Mouse (Mus musculus): ENCODE measurements around the gene Tspyl3.

Gene Tspyl3

GRCm38 (mm10) chr2:153177188-153177587, 48.1 kb downstream of the Tspyl3 start:
- DNase-seq (ENCODE audit: low spot score in 2 of 2) = no peak

GRCm38 (mm10) chr2:153175995-153176570, 49.2 kb downstream of the Tspyl3 start:
- no peak for DNase-seq (ENCODE audit: low spot score in 2 of 2)

Data from urinary bladder, adult 18-20 months (tissue).